Mouse (Mus musculus) thymus, postnatal 25 days (tissue): ENCODE data around the gene Eme2.
"Not testable (repeated sequence)": the region's sequence is repeated elsewhere in the genome, so short reads cannot be mapped to it uniquely, and the experiment has no call there.

Experiments
- DNase-seq: peaks from one replicate; pipeline ENCODE4 v3.0.0; 2022

The Eme2 gene

GRCm38 (mm10) chr17:24894995-24895547 lies at the start of gene Eme2, which contains the start of gene Mrps34:
TSS of gene Eme2 (minus strand) at chr17:24895087.
TSS of gene Mrps34 (plus strand) at chr17:24895116.
- DNase-seq, result peak; percentile 75

- DNase-seq, result not testable (repeated sequence)
These were observed 48.7 kb upstream of the Eme2 start for GRCm38 (mm10) chr17:24943589-24943988.

- no peak for DNase-seq
These were observed 48.1 kb upstream of the Eme2 start for GRCm38 (mm10) chr17:24943036-24943435.

GRCm38 (mm10) chr17:24942453-24942852 lies 47.6 kb upstream of the Eme2 start:
- DNase-seq, result peak; percentile 50

DNA sequence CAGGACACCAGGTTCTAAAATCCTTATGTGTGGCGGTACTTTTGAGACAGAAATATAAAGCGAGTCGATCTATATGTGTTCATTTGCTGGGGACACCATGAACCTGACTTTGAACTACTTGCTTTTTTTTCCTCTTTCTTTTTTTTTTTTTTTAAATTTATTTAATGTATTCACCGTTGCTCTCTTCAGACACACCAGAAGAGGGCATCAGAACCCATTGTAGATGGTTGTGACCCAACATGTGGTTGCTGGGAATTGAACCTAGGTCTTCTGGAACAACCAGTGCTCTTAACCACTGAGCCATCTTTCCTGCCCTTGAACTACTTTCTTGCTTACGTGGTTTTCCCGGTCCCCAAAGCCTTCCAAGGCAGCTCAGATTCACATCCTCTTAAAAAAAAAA lies 42.4 kb upstream of the Eme2 start:
- no peak for DNase-seq

- DNase-seq, result peak; percentile 96
These were observed 41.7 kb upstream of the Eme2 start, which contains the start of gene Mapk8ip3 for GRCm38 (mm10) chr17:24936259-24937237. TSS of gene Mapk8ip3 (minus strand) at chr17:24936977.

DNA sequence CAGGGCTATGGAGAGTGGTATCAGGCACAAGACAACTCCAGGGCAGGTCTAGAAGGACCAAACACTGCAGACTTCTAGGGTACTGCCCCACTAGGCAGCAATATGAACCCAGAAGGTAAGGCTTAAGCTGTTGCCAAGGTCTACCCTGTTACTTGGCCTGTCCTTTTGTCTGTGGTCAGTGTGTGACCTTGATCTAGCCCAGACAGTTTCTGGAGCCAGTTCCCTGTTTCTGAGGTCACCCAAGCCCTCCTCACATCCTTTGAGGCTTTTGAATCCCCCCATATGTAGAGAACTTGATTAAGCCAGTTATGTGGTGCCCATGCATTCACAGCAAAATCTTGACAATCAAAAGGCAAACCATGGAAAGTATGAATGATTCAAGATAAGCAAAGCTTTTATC lies 40.8 kb upstream of the Eme2 start:
- DNase-seq, result no peak

GRCm38 (mm10) chr17:24934926-24935325 lies 40.0 kb upstream of the Eme2 start:
- no peak for DNase-seq

- no peak for DNase-seq
These were observed 38.3 kb upstream of the Eme2 start for GRCm38 (mm10) chr17:24933163-24933562.

- DNase-seq, result no peak
These were observed 37.5 kb upstream of the Eme2 start for GRCm38 (mm10) chr17:24932431-24932830.

- DNase-seq, result no peak
These were observed 34.6 kb upstream of the Eme2 start for GRCm38 (mm10) chr17:24929506-24929905.

DNA sequence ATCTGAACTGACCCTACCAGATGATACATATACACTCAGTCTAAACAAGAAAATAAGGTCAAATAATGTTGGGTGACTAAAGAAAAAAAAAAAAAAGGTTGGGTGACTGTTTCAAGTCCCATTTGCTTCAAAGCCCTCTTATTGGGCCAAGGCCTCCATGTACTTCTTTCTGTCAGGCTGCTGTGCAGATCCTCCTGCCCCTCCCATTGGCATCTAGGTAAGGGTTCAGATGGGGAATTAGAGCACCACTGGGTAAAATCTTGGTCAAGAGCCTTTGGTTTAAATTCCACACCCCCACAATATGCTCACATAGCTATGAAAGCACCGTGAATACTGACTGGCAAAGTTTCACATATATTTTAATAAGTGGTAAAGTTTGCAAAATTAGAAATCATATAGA lies 28.4 kb upstream of the Eme2 start:
- DNase-seq, result no peak

DNA sequence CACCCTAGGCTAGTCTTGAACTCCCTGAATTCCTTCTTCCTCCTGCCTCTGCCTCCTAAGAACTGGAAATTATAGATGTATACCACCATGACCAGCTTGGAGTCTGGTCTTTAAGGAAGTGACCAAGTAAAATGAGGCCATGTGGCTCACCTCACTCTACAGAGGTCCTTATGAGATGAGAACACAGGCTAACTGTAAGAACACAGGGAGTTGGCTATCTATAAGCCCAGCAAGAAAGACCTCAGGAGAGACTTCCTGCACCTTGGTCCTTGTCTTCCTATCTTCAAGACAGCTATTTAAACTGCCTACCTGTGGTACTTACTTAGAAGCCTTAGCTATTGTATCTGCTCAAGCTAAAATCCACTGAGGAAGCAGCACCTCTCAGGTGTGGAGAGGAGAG lies 19.1 kb upstream of the Eme2 start:
- DNase-seq, result no peak

DNA sequence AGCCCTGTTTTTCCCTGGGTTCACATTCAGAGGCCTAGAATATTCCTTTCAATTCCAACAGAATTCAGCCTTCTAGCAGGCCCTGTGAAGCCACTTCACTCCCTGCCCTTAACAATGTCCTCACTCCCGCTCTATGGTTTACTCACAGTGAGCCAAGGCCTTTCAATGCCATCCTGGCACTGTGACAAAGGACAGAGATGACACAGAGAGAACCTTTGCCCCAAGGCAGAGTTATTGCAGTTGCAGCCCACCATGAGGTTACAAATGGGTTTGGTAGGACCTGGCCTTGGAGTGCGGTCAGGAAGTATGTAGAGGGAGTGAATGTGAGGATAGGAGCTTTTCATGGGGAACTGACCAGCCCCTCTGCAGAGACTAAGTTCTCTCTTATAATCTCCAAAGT lies 12.7 kb upstream of the Eme2 start:
- no peak for DNase-seq

GRCm38 (mm10) chr17:24903767-24904166 lies 8.9 kb upstream of the Eme2 start:
- DNase-seq, result no peak

DNA sequence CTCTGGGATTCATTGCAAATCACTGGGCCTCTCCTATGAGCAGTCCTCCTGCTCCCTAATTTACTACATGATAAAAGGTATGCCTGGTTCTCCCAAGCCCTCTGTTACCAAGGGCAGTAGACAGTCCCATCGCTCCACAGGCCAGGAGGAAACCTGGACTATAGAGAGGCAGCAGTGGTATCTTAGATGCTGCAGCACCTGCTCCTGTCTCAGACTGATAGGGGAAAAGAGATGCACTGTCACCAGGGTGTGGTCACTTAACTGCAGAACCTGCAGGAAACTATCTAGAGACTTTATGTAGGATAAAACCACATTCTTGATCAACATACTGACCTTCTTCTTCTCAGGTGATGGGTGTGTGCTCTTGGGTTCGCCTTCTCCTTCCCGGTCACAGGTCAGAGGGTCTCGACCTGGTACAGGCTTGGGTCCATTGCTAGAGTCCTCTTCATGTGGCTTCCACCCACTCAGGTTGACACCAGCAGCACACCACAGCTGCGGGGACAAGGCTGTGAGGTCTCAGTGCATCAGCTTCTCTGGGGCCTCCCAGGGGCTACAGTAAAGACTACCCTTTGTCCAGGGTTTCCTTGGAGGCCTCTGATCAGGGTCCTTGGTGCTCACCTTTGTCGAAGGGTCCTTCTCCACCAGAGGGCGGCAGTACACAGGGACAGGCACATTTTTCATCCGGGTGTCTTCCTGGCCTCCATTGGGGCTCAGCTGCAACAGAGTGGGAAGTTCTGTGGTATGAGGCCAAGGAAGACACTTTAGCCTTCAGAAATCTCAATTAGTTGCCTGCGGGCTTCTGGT lies 8.0 kb upstream of the Eme2 start:
- peak; percentile 43 for DNase-seq

GRCm38 (mm10) chr17:24902124-24902523 lies 7.2 kb upstream of the Eme2 start:
- DNase-seq, result no peak

DNA sequence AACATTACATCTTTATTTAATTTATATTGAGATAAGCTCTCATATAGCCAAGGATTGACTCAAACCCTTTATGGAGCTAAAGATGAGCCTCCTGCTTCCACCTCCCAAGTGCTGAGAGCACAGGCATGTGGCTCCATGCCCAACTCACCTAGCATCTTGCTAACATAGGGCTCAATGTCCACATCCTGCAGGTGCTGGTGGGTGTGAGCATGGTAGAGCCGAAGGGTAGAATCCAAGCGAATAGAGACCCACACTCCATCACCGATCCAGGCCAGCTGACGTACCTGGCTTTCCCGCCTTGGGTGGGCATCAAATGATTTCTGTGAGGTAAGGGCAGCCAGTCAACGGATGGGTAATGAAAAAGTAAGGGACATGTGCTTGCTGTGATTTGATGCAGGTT lies 5.1 kb upstream of the Eme2 start:
- DNase-seq, result no peak

GRCm38 (mm10) chr17:24899153-24899552 lies 4.3 kb upstream of the Eme2 start:
- DNase-seq, result no peak

DNA sequence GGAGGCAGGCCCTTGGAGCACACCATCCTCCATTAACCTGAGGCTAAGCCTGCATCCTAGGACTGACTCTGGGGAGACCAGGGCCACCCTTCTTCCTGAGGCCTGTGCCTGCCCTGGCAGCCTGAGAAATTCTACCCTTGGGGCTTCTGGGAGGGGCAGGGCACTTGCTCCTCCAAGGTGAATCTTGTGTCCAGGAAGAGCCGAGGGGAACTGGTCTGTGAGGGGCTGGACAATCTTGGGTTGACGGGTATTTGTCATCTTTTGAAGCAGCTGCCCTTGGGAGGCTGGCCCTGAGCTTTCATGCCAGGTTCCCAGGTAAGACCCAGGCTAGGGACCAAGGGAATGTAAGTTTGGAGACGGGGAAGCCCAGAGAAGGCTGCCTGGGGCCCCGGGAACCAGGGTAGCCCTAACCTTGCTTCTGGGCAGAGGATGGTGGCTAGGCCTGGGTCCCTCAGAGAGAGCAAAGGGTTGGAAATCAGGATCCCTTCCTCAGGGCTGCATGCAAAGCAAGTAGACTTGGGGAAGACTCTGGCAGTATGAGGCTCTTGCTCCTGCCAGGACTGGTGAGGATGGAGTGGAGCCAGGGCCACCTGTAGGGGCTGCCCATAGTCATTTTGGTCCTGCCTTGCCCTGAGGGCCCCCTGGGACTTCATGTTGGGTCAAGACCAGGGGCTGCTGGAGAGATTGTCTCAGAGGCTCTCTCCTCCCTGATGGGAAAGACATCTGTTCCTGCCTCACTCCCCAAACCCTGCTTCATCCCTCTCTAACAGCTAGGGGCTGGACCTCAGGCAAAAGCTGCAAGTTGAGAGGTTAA lies 3.4 kb upstream of the Eme2 start:
- no peak for DNase-seq

DNA sequence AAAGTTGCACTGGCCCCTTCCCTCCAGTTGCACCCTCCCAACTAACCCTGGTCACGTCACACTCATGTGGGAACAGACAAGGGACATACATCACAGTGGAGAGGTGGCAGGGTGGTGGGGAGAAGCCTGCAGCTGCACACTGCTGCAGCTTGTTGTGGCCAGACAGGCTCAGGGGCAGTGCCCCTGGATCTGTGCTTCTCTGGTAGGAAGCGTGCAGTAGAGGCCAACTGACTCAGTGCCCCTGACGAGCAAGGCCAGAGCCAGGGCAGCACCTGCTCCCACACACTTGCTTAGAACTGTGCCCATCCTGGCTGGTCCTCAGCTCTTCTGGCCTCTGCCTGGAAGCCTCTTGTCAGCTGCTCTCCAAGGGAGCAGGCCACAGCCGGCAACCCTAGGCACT lies 2.7 kb upstream of the Eme2 start:
- no peak for DNase-seq

GRCm38 (mm10) chr17:24896993-24897269 lies 2.0 kb upstream of the Eme2 start:
- no peak for DNase-seq
